In genomic region chr10:115382846-115383643, GRCm38 (mm10) we compare ENCODE assay signal across 8 mouse cellular contexts. TPM values are rescaled to one million over a fixed set of nuclear protein-coding genes. Genes with fewer than 3 reads are reported as not detected.
DNase-seq lines count a peak whose midpoint lies in the region; ATAC-seq and TF ChIP-seq lines count a peak whose summit lies in the region.

No protein-coding gene starts in this region.

- no peak for ATAC-seq in lung, embryonic 16.5 days (ENCODE audit: low read depth)
- no peak for ATAC-seq in embryonic facial prominence, embryonic 13.5 days (ENCODE audit: insufficient number of reproducible peaks, insufficient read depth, low FRiP score, low TSS enrichment, low read depth)
- no peak for ATAC-seq in limb, embryonic 12.5 days (ENCODE audit: insufficient number of reproducible peaks, insufficient read depth, low FRiP score, low TSS enrichment, low read depth)

- H3K27me3 ChIP-seq in lung, embryonic 16.5 days (ENCODE audit: control insufficient read depth, insufficient read depth, low read depth, low read length) = no peaks in the 10 kb centered on the region
- H3K27me3 ChIP-seq in embryonic facial prominence, embryonic 13.5 days = no peaks in the 10 kb centered on the region
- H3K27me3 ChIP-seq in limb, embryonic 12.5 days = no peaks in the 10 kb centered on the region
- no peaks in the 10 kb centered on the region for H3K27me3 ChIP-seq in small intestine, adult 2 months (ENCODE audit: control insufficient read depth, insufficient read depth, low read length)

- intact Hi-C loops in left cerebral cortex, postnatal 10 days (cut with DNase I) = no loop called here

- WGBS in lung, embryonic 16.5 days = 22% methylated on average over 12 of the region's 12 CpGs
- WGBS in lung, adult 2 months = 31% methylated on average over 12 of the region's 12 CpGs
- 22% methylated on average over 12 of the region's 12 CpGs for WGBS in embryonic facial prominence, embryonic 13.5 days
- 55% methylated on average over 12 of the region's 12 CpGs for WGBS in limb, embryonic 12.5 days
- 25% methylated on average over 12 of the region's 12 CpGs for WGBS in small intestine, adult 2 months

- H3K9me3 ChIP-seq in lung, embryonic 16.5 days (ENCODE audit: control insufficient read depth, low read length) = no peaks in the 10 kb centered on the region
- no peaks in the 10 kb centered on the region for H3K9me3 ChIP-seq in embryonic facial prominence, embryonic 13.5 days
- no peaks in the 10 kb centered on the region for H3K9me3 ChIP-seq in limb, embryonic 12.5 days

- DNase-seq in lung, adult 2 months = no peak
- DNase-seq in left cerebral cortex, postnatal 10 days (ENCODE audit: extremely low spot score in 1 of 2, low spot score in 2 of 2) = no peak
- DNase-seq in right cerebral cortex, adult 2 months (ENCODE audit: low spot score in 2 of 2) = no peak
- DNase-seq in thymus, adult 18-20 months = no peak

- H3K4me3 ChIP-seq in lung, embryonic 16.5 days (ENCODE audit: low read length) = peak overlapping the region; percentile 79
- H3K4me3 ChIP-seq in lung, adult 2 months (replicated peaks; ENCODE audit: extremely low read depth, low read depth, low read length) = no peak overlapping the region
- H3K4me3 ChIP-seq in embryonic facial prominence, embryonic 13.5 days = peak overlapping the region; percentile 96
- H3K4me3 ChIP-seq in limb, embryonic 12.5 days (replicated peaks) = peak overlapping the region; percentile 93
- no peak overlapping the region for H3K4me3 ChIP-seq in small intestine, adult 2 months (ENCODE audit: low read depth, low read length)

- peak overlapping the region; percentile 99; the same call in 1 of the 2 replicates for H3K27ac ChIP-seq in lung, embryonic 16.5 days (ENCODE audit: low read length)
- no peak overlapping the region for H3K27ac ChIP-seq in embryonic facial prominence, embryonic 13.5 days
- H3K27ac ChIP-seq in limb, embryonic 12.5 days = 0 out of 2 replicates have a peak overlapping the region, but pooled peaks have one; percentile 41
- peak overlapping the region; percentile 2; the same call in 1 of the 2 replicates for H3K27ac ChIP-seq in small intestine, adult 2 months (ENCODE audit: insufficient read depth, low read depth, low read length)

- peak overlapping the region; percentile 89 for H3K9ac ChIP-seq in lung, embryonic 16.5 days (ENCODE audit: low read length)
- peak overlapping the region; percentile 97 for H3K9ac ChIP-seq in embryonic facial prominence, embryonic 13.5 days
- H3K9ac ChIP-seq in limb, embryonic 12.5 days (replicated peaks) = peak overlapping the region; percentile 82

- no peak for TF ChIP-seq POLR2A in lung, adult 2 months (IDR thresholded peaks at IDR 0.05; ENCODE audit: borderline replicate concordance, extremely low read depth, low read depth, low read length)
- no peak for TF ChIP-seq POLR2A in small intestine, adult 2 months (IDR thresholded peaks at IDR 0.05; ENCODE audit: low read depth, low read length)

- no peak for TF ChIP-seq CTCF in lung, adult 2 months (IDR thresholded peaks at IDR 0.05; ENCODE audit: insufficient read depth, low read length)
- TF ChIP-seq CTCF in small intestine, adult 2 months (IDR thresholded peaks at IDR 0.05; ENCODE audit: extremely low read depth, insufficient read length, insufficient replicate concordance, low read depth, low read length) = no peak

- H3K36me3 ChIP-seq in lung, embryonic 16.5 days (ENCODE audit: control insufficient read depth, insufficient read depth, low read length) = no peaks in the 10 kb centered on the region
- H3K36me3 ChIP-seq in embryonic facial prominence, embryonic 13.5 days = 0 out of 2 replicates have a peak, but pooled peaks cover 7% of the 10 kb centered on the region
- peaks cover 15% of the 10 kb centered on the region; the same call in 1 of the 2 replicates for H3K36me3 ChIP-seq in limb, embryonic 12.5 days
- no peaks in the 10 kb centered on the region for H3K36me3 ChIP-seq in small intestine, adult 2 months (ENCODE audit: control insufficient read depth, insufficient read depth, low read length)

- peak overlapping the region; percentile 62 for H3K4me2 ChIP-seq in lung, embryonic 16.5 days (ENCODE audit: low read depth, low read length)
- peak overlapping the region; percentile 72 for H3K4me2 ChIP-seq in embryonic facial prominence, embryonic 13.5 days
- peak overlapping the region; percentile 76 for H3K4me2 ChIP-seq in limb, embryonic 12.5 days

- peaks cover 16% of the 10 kb centered on the region for H3K4me1 ChIP-seq in lung, embryonic 16.5 days (replicated peaks; ENCODE audit: control insufficient read depth, insufficient read depth, low read length)
- H3K4me1 ChIP-seq in lung, adult 2 months (ENCODE audit: control insufficient read depth, insufficient read depth, low read length) = peaks cover 5% of the 10 kb centered on the region; the same call in 1 of the 2 replicates
- H3K4me1 ChIP-seq in embryonic facial prominence, embryonic 13.5 days = peaks cover 23% of the 10 kb centered on the region
- peaks cover 26% of the 10 kb centered on the region for H3K4me1 ChIP-seq in limb, embryonic 12.5 days (replicated peaks)
- peaks cover 4% of the 10 kb centered on the region for H3K4me1 ChIP-seq in small intestine, adult 2 months (ENCODE audit: control insufficient read depth, insufficient read depth, insufficient read length, low read length)

RNA-seq across cellular contexts. Expression of gene Thap2, which starts 1.2 kb away (rescaled TPM):
- polyA plus RNA-seq in lung, embryonic 16.5 days (2015; fragmentation: Nextera tagmentation; extraction: Ambion mirVana) = 18.6 and 21.7 TPM in 2 replicates
- 6.1 and 6.2 TPM in 2 replicates for polyA plus RNA-seq in lung, adult 2 months (2012; rRNA removed)
- 31.3 and 35.1 TPM in 2 replicates for polyA plus RNA-seq in embryonic facial prominence, embryonic 13.5 days (2015; fragmentation: Nextera tagmentation; extraction: Ambion mirVana)
- 24.5 and 30.1 TPM in 2 replicates for polyA plus RNA-seq in limb, embryonic 12.5 days (2016; fragmentation: Nextera tagmentation; extraction: Ambion mirVana)
- 1.5 and 2.1 TPM in 2 replicates for polyA plus RNA-seq in small intestine, adult 2 months (2012; rRNA removed)
- 10 to 100 TPM; 11.8 TPM for total RNA-seq in left cerebral cortex, postnatal 10 days (2021)

RNA-seq across cellular contexts. Expression of gene Zfc3h1, which starts 1.7 kb away (rescaled TPM):
- 18.1 and 18.9 TPM in 2 replicates for polyA plus RNA-seq in lung, embryonic 16.5 days (2015; fragmentation: Nextera tagmentation; extraction: Ambion mirVana)
- 11.7 and 25.6 TPM in 2 replicates for polyA plus RNA-seq in lung, adult 2 months (2012; rRNA removed)
- 23.3 and 23.8 TPM in 2 replicates for polyA plus RNA-seq in embryonic facial prominence, embryonic 13.5 days (2015; fragmentation: Nextera tagmentation; extraction: Ambion mirVana)
- polyA plus RNA-seq in limb, embryonic 12.5 days (2016; fragmentation: Nextera tagmentation; extraction: Ambion mirVana) = 28.1 and 28.7 TPM in 2 replicates
- polyA plus RNA-seq in small intestine, adult 2 months (2012; rRNA removed) = 3.3 and 5.3 TPM in 2 replicates
- 10 to 100 TPM; 49.4 to 49.8 TPM for total RNA-seq in left cerebral cortex, postnatal 10 days (2021)

RNA-seq across cellular contexts. Expression of gene Tmem19, which starts 20.7 kb away (rescaled TPM):
- 28.9 and 30.7 TPM in 2 replicates for polyA plus RNA-seq in lung, embryonic 16.5 days (2015; fragmentation: Nextera tagmentation; extraction: Ambion mirVana)
- 10.1 and 18.3 TPM in 2 replicates for polyA plus RNA-seq in lung, adult 2 months (2012; rRNA removed)
- polyA plus RNA-seq in embryonic facial prominence, embryonic 13.5 days (2015; fragmentation: Nextera tagmentation; extraction: Ambion mirVana) = 25.6 and 27.3 TPM in 2 replicates
- polyA plus RNA-seq in limb, embryonic 12.5 days (2016; fragmentation: Nextera tagmentation; extraction: Ambion mirVana) = 24.7 and 26.4 TPM in 2 replicates
- 17.0 and 29.9 TPM in 2 replicates for polyA plus RNA-seq in small intestine, adult 2 months (2012; rRNA removed)
- total RNA-seq in left cerebral cortex, postnatal 10 days (2021) = 10 to 100 TPM; 54.4 to 59.6 TPM

Comparison
In these comparisons a context has a peak if more than half of its experiments do, and no peak if none do; other contexts are left out.
1. H3K4me3 ChIP-seq: peak in lung, embryonic 16.5 days (single experiment), embryonic facial prominence, embryonic 13.5 days (single experiment) and limb, embryonic 12.5 days (single experiment); none in lung, adult 2 months (single experiment) and small intestine, adult 2 months (single experiment).
2. Peak in every context shown above with its lines, with median percentiles within 50 percentile points of each other: H3K4me2 ChIP-seq and H3K9ac ChIP-seq.